Mouse (Mus musculus) small intestine, adult 2 months (tissue): ENCODE measurements around the gene Paqr9.

Source experiments
- CTCF ChIP-seq: fragments of 200-500 bp; IDR thresholded peaks from 2 replicates; pipeline ENCODE4 v1.5.1; 2012; ENCODE audit warnings: low read depth, mild to moderate bottlenecking, control low read depth, inconsistent platforms, low read length, moderate library complexity, mixed read lengths; ENCODE audit not compliant: insufficient replicate concordance, insufficient read length; ENCODE audit errors: extremely low read depth
- POLR2A ChIP-seq: fragments of 200-500 bp; IDR thresholded peaks from 2 replicates; pipeline ENCODE4 v1.6.1; 2012; ENCODE audit warnings: low read depth, mild to moderate bottlenecking, control low read depth, inconsistent platforms, low read length, moderate library complexity

DNA sequence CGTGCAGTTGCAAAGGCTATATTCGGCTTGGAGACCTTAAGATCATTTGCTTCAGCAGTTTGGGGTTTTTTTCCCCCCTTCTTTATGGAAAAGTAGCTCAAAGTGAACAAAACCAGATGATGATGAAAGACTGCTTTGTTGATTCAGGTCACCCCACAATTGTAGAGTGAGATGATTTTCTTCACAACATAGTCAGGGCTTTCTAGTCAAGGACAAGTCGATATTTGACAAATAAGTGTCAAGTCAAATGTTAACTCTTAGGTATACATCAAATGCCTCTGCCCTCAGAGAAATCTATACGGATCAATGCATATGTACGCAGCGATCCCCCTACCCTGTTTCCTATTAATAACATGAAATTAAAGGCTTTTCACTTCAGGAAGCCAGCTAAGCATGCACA is 17.0 kb upstream of the Paqr9 start:
- TF ChIP-seq CTCF (no peak), POLR2A (no peak)
